Mouse (Mus musculus): ENCODE results near the gene Fbxo36. TPM values are rescaled to one million over a fixed set of nuclear protein-coding genes. Genes with fewer than 3 reads are reported as not detected.

Fbxo36 gene
- 4.8 and 9.0 TPM in 2 replicates for total RNA-seq (2015)
- total RNA-seq (2017): 0.84 and 2.0 TPM in 2 replicates

DNA sequence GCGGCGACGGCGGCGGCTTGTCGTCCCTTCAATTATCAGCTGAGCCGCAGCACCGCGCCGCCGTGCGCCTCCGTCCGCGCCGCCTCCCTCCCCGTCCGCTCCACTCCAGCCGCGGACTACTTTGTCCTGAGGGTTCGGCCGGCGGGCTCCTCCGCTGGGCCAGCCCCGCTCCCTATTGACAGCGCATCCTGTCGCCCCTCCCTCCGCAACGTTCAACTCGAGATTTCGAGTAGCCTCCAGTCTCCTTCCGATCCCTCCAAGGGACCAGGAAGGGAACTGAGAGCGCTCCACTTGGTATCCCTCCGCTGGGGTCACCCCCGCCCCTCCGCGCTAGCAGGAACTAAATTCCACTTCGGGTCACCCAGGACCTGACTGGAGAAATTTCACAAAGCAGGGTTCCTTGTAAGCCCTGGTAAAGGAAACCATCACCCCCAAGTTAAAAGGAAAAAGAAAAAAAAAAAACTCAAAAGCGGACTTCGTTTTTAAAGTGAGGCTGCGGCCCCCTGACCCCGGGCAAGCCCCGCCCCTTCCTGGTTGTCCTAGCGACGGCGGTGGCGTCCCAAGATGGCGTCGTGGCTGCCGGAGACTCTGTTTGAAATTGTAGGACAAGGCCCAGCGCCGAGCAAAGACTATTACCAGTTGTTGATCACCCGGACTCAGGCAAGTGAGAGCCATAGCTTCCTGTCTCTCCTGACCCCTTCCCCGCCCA is at the start of gene Fbxo36:
Gene Fbxo36, plus strand, starts transcription at position 533 of the 709 bp plus-strand sequence.
- ATAC-seq (replicated peaks; ENCODE audit: poor library complexity): peak; percentile 82

DNA sequence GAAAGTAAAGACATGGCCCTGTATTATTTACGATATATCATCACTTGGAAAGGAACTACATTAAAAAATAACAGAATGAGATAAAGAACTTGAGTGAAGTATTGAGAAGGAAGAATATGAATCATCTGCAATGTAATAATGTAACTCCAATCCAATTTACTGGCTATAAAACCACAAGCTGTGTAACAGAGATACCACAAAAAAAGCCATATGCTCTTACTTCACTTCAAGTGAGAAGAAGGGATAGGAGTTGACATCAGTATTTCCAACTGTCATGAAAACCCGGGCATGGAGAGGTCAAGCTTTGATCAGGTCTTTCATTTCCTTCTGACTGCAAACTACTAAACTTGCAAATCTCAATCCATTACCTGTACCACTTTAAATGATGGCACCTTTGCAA is 48.2 kb upstream of the Fbxo36 start:
- peak; percentile 50; the same call in 1 of the 2 replicates for ATAC-seq (replicated peaks; ENCODE audit: poor library complexity)

DNA sequence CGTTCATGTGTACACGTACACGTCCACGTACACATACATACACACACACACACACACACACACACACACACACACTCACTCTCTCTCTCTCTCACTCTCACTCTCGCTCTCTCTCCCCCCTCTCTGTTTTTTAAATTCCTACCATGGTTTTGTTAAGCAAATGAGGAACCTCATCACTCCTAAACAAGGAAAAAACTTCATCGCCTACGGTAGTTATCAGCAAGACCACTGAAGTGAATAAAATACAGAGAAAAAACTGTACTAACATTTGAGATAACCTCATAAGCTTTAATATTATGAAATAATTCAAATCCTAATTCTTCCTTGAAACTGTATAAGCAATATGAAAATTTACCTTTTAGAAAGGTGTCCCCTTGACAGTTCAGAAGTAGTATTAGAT is 44.3 kb upstream of the Fbxo36 start:
- no peak for ATAC-seq (replicated peaks; ENCODE audit: poor library complexity)

DNA sequence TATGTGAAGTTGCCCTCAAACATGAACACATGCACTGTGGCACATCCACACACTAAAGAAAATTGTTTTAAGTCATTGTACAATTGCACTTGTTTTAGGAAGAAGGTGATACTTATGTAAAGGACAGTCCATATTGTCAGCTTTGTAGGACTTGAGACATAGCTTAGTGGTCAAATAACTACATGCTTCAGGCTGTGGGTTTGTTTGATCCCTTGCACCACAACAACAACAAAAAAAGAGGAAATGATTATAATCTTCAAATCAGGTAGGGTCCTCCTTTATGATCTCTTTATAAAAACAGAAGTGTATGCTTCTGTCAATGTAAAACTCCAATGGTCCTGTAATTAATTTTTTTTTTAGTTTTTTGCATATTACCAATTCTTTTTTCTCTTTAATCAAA is 40.5 kb upstream of the Fbxo36 start:
- ATAC-seq (replicated peaks; ENCODE audit: poor library complexity): peak; percentile 46; the same call in 1 of the 2 replicates

DNA sequence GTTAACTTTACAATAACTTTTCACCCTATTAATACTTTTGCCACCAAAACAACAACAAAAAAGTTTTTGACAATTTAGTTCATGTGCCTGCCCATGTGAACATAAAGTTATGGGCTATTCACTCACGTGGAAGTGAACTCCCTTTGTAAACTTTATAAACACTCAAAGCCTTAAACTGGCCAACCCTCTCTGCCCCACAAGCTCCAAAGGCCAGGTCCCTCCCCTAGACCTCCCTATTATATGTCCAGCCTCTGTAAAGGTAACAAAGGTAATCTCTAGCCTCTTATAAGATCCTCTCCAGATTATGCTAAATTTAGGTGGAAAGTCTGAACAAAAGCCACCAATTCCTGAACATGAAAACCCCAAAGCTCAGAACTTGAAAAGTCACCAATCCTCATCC is 35.9 kb upstream of the Fbxo36 start:
- no peak for ATAC-seq (replicated peaks; ENCODE audit: poor library complexity)

DNA sequence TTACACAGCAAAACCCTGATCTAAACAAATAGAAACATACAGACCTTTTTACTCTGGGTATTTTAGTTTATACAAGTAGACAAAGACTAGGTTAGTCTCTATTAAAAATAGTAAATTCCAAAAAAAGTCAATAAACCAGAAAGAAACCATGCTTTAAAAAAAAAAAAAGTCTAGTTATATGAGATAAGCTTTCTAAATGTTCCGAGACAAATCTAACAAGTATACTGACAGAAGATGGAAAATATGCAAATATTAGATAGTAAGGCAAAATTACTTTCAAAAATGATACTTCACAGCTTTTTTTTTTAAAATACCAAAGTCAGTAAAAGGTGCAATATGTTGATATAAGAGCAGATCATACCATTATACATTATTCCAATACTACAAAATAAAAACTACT is 22.0 kb upstream of the Fbxo36 start:
- ATAC-seq (replicated peaks; ENCODE audit: poor library complexity): no peak

DNA sequence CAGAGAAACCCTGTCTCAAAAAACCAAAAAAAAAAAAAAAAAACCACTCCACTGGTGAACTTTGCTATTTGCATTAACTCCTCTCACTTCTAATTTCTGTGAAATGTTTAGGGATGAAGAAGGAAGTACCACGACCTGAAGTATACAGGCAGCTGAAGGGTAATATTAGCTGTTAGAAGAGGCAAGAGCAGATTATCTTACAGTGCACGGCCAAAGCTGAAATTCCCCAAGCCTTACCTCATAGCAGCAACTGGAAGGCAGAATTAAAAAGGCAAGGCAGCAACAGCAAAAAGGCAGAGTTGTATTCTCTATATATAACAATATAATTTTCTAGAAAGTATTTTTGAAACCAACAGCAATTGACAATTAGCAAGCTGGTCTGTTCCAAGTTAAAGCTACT is 14.6 kb upstream of the Fbxo36 start:
- ATAC-seq (replicated peaks; ENCODE audit: poor library complexity): no peak

DNA sequence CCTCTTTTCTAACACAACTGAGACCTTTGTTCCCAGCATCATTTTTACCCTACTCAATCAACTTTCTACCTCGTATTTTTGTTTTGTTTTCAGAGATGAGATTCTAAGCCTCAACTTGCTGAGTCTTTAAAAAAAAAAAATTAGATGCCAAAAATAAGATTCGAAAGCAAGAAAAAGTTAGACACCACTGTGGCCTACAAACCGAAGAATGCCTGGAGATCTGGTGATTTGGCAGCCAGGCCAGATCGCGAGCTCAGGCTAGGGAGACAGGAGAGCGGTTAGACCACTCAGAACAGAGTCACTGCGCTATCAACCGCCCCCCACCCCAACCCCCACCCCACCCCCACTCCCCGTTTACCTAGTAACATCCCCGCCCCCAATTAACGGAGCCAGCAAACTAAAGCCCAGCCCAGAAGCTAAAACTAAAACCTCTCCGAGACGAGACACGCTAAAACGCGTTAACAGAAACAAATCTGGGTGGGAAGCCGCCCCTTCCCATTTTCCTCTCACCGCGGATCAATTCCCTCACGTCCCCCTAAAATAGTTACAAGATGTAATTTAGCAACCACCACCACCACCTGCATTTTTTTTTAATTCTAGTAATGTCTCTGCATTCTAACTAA is 2.0 kb upstream of the Fbxo36 start:
- ATAC-seq (replicated peaks; ENCODE audit: poor library complexity): no peak

DNA sequence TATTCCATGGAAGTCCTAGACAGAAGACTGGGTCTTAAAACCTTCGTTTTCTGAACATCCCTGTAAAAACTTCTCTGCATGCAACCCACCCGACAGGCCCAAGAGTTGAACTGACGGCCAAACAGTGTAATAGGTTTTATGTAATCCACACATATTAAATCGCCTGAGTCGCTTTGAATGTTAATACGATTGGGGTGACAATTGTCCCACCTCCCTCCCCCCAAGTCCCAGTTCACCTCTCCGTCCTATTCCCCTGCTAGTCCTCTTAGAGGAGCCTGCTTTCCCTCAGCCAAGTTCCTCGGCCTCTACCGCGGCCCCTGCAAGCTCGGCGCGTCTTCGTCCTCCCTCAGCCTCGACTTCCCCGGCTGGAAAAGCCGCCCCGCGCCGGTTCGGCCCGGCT is 1.5 kb upstream of the Fbxo36 start:
- 0 out of 2 replicates have a peak, but pooled peaks have one; percentile 1 for ATAC-seq (replicated peaks; ENCODE audit: poor library complexity)

DNA sequence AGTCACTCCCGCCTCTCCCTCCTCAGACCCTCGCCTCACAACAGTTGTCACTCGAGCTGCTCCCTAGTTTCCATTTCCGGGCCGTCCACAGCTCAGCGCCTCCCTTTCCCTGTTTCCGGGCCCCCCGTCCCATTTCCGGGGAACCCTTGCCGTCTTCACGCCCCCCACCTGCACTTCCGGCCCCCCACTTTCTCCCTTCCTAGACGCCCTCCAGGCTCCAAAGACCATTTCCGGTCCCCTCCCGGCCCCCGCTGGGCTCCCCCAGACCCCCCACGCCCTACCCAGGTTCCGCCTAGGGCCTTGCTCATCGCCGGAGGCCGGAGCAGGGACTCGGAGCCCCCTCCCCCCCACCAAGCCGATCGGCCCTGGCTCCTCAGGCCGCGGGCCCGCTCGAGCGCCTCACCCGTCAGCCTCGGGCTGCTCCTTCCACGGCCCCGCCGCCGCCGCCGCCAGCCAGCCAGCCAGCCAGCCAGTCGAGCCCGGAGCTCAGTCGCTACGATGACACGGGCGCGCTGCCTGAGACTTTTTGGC is 955 bp upstream of the Fbxo36 start:
- peak; percentile 16 for ATAC-seq (replicated peaks; ENCODE audit: poor library complexity)

DNA sequence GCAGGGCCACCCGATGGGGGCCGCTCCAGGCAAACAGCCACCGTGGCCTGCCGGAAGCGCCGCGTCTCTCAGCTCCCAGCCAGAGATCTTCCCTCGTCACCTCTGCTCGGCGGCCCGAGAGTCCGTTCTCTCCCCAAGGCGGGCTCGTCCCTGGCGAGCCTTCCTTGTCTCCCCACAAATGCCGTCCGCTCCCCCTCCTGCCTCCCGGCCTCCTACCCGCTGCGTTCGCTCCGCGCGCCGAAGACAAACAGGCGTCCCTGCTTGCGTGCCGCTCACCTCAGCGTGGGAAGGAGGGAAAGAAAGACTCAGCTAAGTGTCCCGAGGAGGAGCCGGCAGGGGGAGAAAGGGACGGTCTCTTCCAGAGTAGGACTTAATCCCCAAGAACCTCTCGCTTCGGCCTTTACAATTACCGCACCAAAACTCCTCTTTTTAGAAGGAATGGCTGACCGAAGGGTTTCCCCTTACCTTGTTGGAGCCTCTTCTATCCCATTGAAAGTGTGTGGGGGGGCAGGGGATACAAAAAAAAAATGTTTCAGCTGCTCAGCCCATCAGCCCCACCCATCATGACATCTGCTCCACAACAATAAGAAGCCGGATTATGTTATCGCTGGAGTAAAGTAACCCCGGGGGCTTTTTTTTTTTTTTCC is 500 bp downstream of the Fbxo36 start, which contains the start of gene Trip12:
Gene Trip12, minus strand, starts transcription at position 499 of the 647 bp plus-strand sequence.
- ATAC-seq (replicated peaks; ENCODE audit: poor library complexity): peak; percentile 40

DNA sequence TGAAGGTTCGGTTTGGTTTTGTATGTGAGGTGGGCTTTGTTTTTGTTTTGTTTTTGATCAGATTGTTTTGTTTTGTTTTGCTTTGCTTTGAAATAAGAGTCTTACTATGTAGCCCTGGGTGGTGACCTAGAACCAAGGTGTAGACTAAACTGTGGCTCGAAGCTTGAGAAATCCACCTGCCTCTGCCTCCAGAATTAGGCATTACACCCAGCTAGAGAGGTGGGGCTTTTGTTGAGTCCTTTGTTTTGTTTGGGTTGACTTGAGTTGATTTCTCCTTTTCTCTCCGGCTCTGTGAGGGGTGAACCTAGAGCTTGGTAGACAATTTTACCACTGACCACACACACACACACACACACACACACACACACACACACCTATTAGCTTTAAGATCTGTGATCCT is 1.4 kb downstream of the Fbxo36 start:
- no peak for ATAC-seq (replicated peaks; ENCODE audit: poor library complexity)

DNA sequence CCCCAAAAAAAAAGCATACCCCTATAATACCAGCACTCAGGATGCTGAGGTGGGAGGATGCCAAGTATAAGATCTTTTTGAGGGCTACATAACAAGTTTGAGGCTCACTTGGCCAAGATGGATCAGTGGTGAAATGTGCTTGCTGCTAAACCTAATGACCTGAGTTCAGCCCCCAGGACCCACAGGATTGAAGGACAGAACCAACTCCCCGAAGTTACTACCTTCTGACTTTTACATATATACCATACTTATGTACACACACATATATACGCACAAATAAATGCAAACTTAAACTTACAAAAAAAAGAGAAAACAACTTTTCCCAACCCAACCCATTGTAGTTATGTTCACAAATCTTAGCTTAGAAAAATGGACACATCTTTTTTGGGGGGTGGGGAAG is 3.7 kb downstream of the Fbxo36 start:
- ATAC-seq (replicated peaks; ENCODE audit: poor library complexity): no peak

DNA sequence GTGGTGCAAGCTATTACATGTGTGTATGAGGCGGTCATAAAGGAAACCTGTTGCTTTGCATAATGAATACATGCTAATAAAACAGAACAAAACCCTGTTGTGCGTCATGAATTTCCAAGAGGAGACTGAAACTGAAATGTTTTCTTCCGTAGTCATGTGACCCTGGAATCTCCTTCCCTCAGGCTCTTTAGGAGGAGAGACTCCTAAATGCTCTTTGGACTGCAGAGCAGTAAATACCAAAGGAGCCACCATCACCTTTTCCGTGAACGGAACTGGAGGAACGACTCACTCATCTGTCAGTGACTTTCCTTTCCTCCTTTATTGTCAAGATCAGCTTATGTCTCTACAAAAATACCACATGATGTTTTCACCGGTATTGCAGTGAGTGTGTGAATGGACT is 8.1 kb downstream of the Fbxo36 start:
- ATAC-seq (replicated peaks; ENCODE audit: poor library complexity): no peak

DNA sequence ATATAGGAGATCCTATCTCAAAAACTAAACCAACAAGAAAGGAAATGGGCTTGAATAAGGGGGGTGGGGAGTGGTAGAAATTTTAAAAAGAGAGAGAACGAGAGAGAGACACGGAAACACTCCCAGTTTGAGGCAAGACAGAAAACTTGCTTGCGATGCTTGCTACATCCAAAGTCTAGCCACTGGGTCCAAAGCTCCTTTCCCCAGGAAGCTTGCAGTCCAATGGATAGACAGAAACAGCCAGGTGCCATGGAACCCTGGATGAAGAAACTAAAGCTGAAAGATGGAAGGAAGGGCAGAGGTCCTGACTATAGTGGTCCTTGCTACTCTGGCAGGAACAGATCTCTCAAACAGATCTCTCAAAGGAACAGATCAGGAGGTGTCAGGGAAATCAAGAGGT is 8.7 kb downstream of the Fbxo36 start:
- ATAC-seq (replicated peaks; ENCODE audit: poor library complexity): no peak

DNA sequence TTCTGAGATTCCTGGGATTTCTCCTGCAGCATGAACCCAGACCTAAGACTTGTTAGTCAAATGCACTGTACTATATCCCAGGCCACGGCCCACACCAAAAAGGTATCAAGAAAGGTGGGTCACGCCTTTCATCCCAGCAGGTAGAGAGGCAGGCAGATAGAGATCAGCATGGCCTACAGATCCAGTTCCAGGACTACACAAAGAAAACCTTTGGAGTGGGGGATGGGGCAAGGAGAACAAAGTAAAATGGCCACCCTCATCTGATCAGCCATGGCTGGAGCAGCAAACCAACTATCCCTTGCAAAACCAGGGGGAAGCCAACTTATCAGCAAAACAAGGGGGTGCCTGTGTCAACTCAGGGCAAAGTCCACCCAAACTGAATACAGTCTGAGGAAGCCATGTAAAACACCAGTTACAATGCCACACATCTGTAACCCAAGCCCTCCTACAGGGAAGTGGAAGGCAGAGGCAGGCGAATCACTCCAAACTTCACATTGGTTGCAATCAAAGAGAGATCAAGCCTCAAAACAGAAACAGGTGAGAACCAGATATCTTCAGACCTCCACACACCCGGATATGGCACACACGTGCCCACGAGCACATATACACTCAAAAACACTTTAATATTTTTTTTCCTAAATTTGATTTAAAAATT is 9.3 kb downstream of the Fbxo36 start:
- ATAC-seq (replicated peaks; ENCODE audit: poor library complexity): no peak

DNA sequence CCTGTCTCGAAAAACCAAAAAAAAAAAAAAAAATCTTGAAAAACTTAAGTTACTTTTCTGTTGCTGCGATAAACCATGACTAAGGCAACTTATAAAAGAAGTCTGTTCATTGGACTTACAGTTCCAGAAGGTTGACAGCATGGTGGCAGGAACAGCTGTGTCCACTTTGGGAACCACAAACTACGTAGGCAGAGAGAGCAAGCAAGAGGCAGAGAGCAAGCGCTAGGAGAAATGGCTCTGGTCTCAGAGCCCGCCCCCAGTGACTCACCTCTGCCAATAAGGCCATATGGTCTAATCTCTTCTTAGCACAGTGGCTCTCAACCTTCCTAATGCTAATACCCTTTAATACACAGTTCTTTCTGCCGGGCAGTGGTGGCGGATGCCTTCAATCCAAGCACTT is 10.2 kb downstream of the Fbxo36 start:
- ATAC-seq (replicated peaks; ENCODE audit: poor library complexity): peak; percentile 53; the same call in 1 of the 2 replicates

DNA sequence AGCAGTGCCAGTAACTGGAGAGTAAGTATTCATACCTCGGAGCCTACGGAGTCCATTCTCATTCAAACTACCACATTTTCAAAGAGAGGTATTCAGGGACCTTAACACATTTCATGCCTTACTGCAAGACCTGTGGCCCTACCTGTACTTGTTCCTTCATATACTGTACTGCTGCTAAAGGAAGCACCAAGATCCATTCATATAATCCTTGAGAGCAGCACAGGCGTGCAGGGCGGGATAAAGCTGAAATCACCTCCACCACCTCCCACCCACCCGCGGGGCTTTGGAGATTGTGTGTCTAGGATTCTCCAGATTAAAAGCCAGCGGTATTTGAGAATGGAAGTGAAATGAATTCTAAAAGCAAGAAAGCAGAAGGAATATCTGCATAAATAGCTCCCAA is 10.8 kb downstream of the Fbxo36 start:
- no peak for ATAC-seq (replicated peaks; ENCODE audit: poor library complexity)

DNA sequence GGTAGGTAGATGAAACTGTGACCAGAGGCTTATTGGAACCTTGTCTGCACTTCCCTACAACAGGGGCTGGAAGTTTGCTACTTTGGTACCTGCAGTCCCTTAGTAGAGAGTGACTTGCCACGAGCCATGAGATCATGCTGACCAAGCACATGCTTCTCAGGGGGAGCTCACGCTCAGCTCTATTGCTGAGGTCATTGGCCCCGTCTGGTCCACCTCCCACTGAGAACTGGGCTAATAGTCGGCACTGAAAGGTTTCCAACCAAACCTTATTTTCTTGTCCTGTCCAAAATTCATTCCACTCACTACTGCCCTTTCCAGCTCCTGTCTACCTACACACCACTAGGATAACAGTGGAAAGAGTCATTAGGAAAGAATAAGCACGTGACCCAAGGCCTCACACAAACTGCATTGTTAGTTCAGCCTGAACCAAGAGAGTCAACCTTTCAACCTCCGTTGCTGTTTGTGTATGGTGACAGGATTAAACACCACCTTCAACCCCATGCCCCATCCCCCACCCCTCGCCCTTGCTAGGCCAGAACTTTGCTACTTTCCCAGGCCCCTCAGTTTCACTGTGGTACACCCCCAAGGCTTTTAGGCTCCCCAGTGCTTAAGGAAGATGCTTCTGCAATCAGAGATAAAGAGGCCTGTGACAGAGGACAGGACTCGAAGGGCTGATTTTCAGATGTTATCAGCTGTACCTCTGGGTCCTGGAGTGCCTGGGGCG is 12.0 kb downstream of the Fbxo36 start:
- peak; percentile 45 for ATAC-seq (replicated peaks; ENCODE audit: poor library complexity)

DNA sequence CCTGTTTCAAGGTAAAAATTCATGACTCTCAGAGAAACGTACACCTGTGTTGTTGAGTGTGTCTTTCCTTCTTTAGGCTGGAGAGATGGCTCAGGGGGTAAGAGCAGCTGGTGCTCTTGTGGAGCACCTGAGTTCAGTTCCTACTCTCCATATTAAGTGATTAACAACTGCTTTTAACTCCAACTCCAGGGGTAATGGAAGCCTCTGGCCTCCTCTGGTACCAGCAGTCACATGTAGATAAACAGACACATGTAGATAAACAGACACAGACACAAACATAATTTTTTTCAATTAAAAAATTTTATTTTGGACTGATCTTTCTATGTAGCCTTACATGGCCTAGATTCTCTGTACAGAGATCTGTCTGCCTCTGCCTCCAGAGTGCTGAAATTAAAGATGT is 14.1 kb downstream of the Fbxo36 start:
- peak; percentile 44 for ATAC-seq (replicated peaks; ENCODE audit: poor library complexity)

DNA sequence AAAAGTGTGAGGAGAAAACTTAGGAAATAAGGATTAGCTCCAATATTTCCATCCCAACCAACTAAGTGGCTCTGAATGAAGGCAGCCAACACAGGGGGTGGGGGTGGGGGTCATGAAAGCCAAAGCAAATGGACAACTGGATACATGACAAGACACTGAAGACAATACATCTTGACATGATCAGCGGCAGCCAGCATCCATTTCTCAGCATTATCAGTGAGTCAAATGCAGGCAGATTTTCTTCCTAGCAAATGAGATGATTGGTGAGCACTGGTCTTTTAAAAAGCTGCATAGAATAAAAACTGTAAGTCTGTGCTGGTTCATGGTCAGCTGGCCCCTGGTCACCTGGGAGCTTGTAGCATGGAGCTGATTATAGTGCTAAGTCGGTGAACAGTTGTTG is 15.3 kb downstream of the Fbxo36 start:
- no peak for ATAC-seq (replicated peaks; ENCODE audit: poor library complexity)

All from megakaryocyte progenitor cell, adult 5-6 weeks (primary cell).